Mouse (Mus musculus) lung, embryonic 14.5 days (tissue): Measurements from ENCODE around the gene Nutm1. TPM values are rescaled to one million over a fixed set of nuclear protein-coding genes. Genes with fewer than 3 reads are reported as not detected.
A peak's percentile ranks its signal among the peaks of the same experiment; 100 is the strongest.

Source experiments
- ATAC-seq: fragments of 200-750 bp; cut with Nextera tagmentation; 2 replicates; pipeline ENCODE4 v1.8.0; 2017; ENCODE audit warnings: mild to moderate bottlenecking, moderate TSS enrichment, moderate library complexity; ENCODE audit not compliant: insufficient read depth
- DNase-seq: peaks from one replicate; pipeline ENCODE4 v3.0.0-alpha.2; 2015
- H3K27ac ChIP-seq: fragments of 300-500 bp; sonication (generic); 2 replicates; pipeline ENCODE4 v1.5.1; 2014; ENCODE audit warnings: low read depth, mild to moderate bottlenecking, moderate library complexity
- H3K27me3 ChIP-seq: fragments of 300-500 bp; sonication (generic); 2 replicates; pipeline ENCODE4 v1.6.1; 2014; ENCODE audit warnings: low read length, control low read depth; ENCODE audit not compliant: insufficient read depth
- H3K36me3 ChIP-seq: fragments of 300-500 bp; sonication (generic); 2 replicates; pipeline ENCODE4 v1.6.1; 2014; ENCODE audit warnings: control low read depth; ENCODE audit not compliant: insufficient read depth
- H3K4me1 ChIP-seq: fragments of 300-500 bp; sonication (generic); 2 replicates; pipeline ENCODE4 v1.6.1; 2014; ENCODE audit warnings: antibody characterized with exemption, control low read depth; ENCODE audit not compliant: insufficient read depth
- H3K4me2 ChIP-seq: fragments of 300-500 bp; sonication (generic); 2 replicates; pipeline ENCODE4 v1.6.1; 2014; ENCODE audit warnings: mild to moderate bottlenecking
- H3K4me3 ChIP-seq: fragments of 300-500 bp; sonication (generic); 2 replicates; pipeline ENCODE4 v1.5.1; 2014; ENCODE audit warnings: low read depth, low read length
- H3K9ac ChIP-seq: fragments of 300-500 bp; sonication (generic); 2 replicates; pipeline ENCODE4 v1.6.1; 2014
- H3K9me3 ChIP-seq: fragments of 300-500 bp; sonication (generic); 2 replicates; pipeline ENCODE4 v1.6.1; 2016; ENCODE audit warnings: low read depth, low read length, control low read depth
- CTCF ChIP-seq: IDR thresholded peaks from 2 replicates; pipeline ENCODE4 v1.5.1; 2016; ENCODE audit warnings: antibody characterized with exemption, low read depth
- WGBS: fragments of 180-500 bp; shearing (Covaris S2); extraction: QIAGEN DNeasy Blood & Tissue Kit; methylation state at CpG from one replicate; pipeline ENCODE4 v1.1.7; 2014; 5-methylcytosine and 5-hydroxymethylcytosine counted together
- polyA plus RNA-seq: library from polyadenylated mRNA; unstranded; fragments of >200 nt; fragmentation: Nextera tagmentation; extraction: Ambion mirVana; gene quantifications from 2 replicates; pipeline ENCODE4 v1.2.1, GENCODE M21; 2014

Nutm1 gene
- polyA plus RNA-seq, 1 experiment from 2014 or later: 0.11 TPM

GRCm38 (mm10) chr2:112241787-112242186 is 17.3 kb downstream of the Nutm1 start:
- 68% methylated on average over 14 of the region's 14 CpGs for WGBS
- TF ChIP-seq CTCF: no peak
- no peaks in the 10 kb centered on the region for H3K4me1 ChIP-seq
- H3K27me3 ChIP-seq: no peaks in the 10 kb centered on the region
- no peak overlapping the region for H3K4me3 ChIP-seq
- H3K9ac ChIP-seq: no peak overlapping the region
- H3K9me3 ChIP-seq: no peaks in the 10 kb centered on the region
- DNase-seq (no peak), ATAC-seq (no peak)
- no peak overlapping the region for H3K27ac ChIP-seq
- H3K36me3 ChIP-seq: 0 out of 2 replicates have a peak, but pooled peaks cover 3% of the 10 kb centered on the region
- H3K4me2 ChIP-seq: no peak overlapping the region

- H3K27ac ChIP-seq: peak overlapping the region; percentile 90
- H3K4me1 ChIP-seq: no peaks in the 10 kb centered on the region
- peak overlapping the region; percentile 71 for H3K4me3 ChIP-seq
- H3K36me3 ChIP-seq: no peaks in the 10 kb centered on the region
- H3K9me3 ChIP-seq: no peaks in the 10 kb centered on the region
- peak overlapping the region; percentile 67 for H3K9ac ChIP-seq
- 0 out of 2 replicates have a peak, but pooled peaks have one; percentile 21 for TF ChIP-seq CTCF
- DNase-seq (peak; percentile 29), ATAC-seq (peak; percentile 52)
- no peaks in the 10 kb centered on the region for H3K27me3 ChIP-seq
- peak overlapping the region; percentile 72 for H3K4me2 ChIP-seq
- WGBS: 1% methylated on average over 27 of the region's 28 CpGs
These were observed 19.0 kb downstream of the Nutm1 start for GRCm38 (mm10) chr2:112239935-112240721.

- under 1% methylated on average over 82 of the region's 94 CpGs for WGBS
- TF ChIP-seq CTCF: peak; percentile 75
- H3K4me1 ChIP-seq: no peaks in the 10 kb centered on the region
These were observed 19.7 kb downstream of the Nutm1 start, which contains the start of gene Lpcat4 for GRCm38 (mm10) chr2:112239212-112239934. Gene Lpcat4 (plus strand): TSS chr2:112239468.

GRCm38 (mm10) chr2:112238006-112238405 is 21.1 kb downstream of the Nutm1 start:
- Histone ChIP-seq H3K36me3 (no peaks in the 10 kb centered on the region), H3K9me3 (no peaks in the 10 kb centered on the region), H3K4me2 (no peak overlapping the region), H3K4me3 (no peak overlapping the region), H3K9ac (no peak overlapping the region), H3K27ac (no peak overlapping the region), H3K4me1 (no peaks in the 10 kb centered on the region), H3K27me3 (no peaks in the 10 kb centered on the region)
- DNase-seq (no peak), ATAC-seq (no peak)
- WGBS: 10% methylated on average over 4 of the region's 4 CpGs
- no peak for TF ChIP-seq CTCF

More at GRCm38 (mm10) chr2:112239212-112239934, 19.7 kb downstream of the Nutm1 start, which contains the start of gene Lpcat4:
- no peaks in the 10 kb centered on the region for H3K27me3 ChIP-seq
- no peaks in the 10 kb centered on the region for H3K9me3 ChIP-seq
- H3K36me3 ChIP-seq: no peaks in the 10 kb centered on the region
- DNase-seq (peak; percentile 95), ATAC-seq (peak; percentile 91)
- peak within 1 kb of the TSS; percentile 90 for H3K27ac ChIP-seq
- peak within 1 kb of the TSS; percentile 67 for H3K9ac ChIP-seq
- H3K4me3 ChIP-seq: peak within 1 kb of the TSS; percentile 71
- H3K4me2 ChIP-seq: peak within 1 kb of the TSS; percentile 72

GRCm38 (mm10) chr2:112236620-112237019 is 22.5 kb downstream of the Nutm1 start:
- H3K9me3 ChIP-seq: no peaks in the 10 kb centered on the region
- H3K4me1 ChIP-seq: no peaks in the 10 kb centered on the region
- no peaks in the 10 kb centered on the region for H3K36me3 ChIP-seq
- H3K4me2 ChIP-seq: no peak overlapping the region
- H3K4me3 ChIP-seq: no peak overlapping the region
- no peaks in the 10 kb centered on the region for H3K27me3 ChIP-seq
- ATAC-seq (no peak), DNase-seq (no peak)
- WGBS: 71% methylated on average over 2 of the region's 2 CpGs
- H3K27ac ChIP-seq: no peak overlapping the region
- TF ChIP-seq CTCF: no peak
- no peak overlapping the region for H3K9ac ChIP-seq

GRCm38 (mm10) chr2:112232623-112233022 is 26.5 kb downstream of the Nutm1 start:
- no peak for TF ChIP-seq CTCF
- Histone ChIP-seq H3K9me3 (no peaks in the 10 kb centered on the region), H3K9ac (no peak overlapping the region), H3K27ac (no peak overlapping the region), H3K4me3 (no peak overlapping the region), H3K4me1 (no peaks in the 10 kb centered on the region), H3K27me3 (no peaks in the 10 kb centered on the region), H3K4me2 (no peak overlapping the region), H3K36me3 (no peaks in the 10 kb centered on the region)
- no peak for ATAC-seq
- DNase-seq: no peak
- WGBS: 87% methylated on average over 1 of the region's 1 CpGs

GRCm38 (mm10) chr2:112224356-112224755 is 34.7 kb downstream of the Nutm1 start:
- H3K9ac ChIP-seq: no peak overlapping the region
- no peak for DNase-seq
- no peaks in the 10 kb centered on the region for H3K4me1 ChIP-seq
- no peak overlapping the region for H3K27ac ChIP-seq
- H3K4me2 ChIP-seq: no peak overlapping the region
- no peak for TF ChIP-seq CTCF
- 59% methylated on average over 4 of the region's 4 CpGs for WGBS
- H3K36me3 ChIP-seq: no peaks in the 10 kb centered on the region
- no peaks in the 10 kb centered on the region for H3K9me3 ChIP-seq
- no peaks in the 10 kb centered on the region for H3K27me3 ChIP-seq
- ATAC-seq: no peak
- H3K4me3 ChIP-seq: no peak overlapping the region
